Mouse (Mus musculus): ENCODE measurements at regions not wholly inside any gene's neighbourhood (a gene's known extent, or its start where the extent isn't known, plus 50 kb on each side); places are given as distances from the start of the nearest gene placed in this dataset.
"Not testable (repeated sequence)": the region's sequence is repeated elsewhere in the genome, so short reads cannot be mapped to it uniquely, and the experiment has no call there.

DNA sequence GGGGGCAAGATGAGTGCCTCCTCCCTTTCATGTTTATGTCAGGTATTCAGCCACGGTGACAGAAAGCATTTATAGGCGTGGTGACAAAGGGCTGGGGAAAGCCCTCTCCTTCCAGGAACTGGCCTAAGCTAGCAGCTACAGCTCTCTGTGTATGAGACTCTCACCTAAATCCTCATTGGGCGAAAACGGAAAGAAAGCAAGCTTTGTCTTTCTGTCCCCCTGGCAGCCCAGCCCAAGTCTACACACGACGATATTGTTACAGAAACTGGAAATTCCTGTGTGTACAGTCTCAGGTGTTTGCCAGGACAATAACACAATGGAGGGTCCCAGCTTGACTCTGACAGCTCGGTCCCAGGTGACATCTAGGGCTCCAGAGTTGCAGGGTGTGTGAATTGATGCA, 60.0 kb downstream of the Dact2 start:
- DNase-seq (ENCODE audit: low spot score in 2 of 2): no peak

DNA sequence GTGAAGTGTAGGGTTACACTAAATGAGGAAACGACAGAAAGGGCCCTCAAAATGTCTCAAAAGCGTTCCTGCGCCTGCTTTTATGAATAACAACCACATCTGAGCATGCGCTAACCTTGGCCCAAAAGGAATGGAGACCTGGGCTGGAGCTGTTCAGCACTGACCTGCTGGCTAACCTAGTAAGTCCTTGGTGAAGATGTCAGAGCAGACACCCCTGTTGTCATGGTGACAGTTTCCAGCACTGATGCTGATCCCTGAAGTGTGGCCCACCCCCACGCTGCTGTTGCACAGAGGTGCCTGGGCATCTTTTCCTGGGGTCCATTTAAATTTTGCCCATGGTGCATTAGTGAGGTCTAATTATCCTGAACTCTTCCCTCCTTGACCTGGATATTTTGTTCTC, 62.4 kb downstream of the Dact2 start:
- no peak for DNase-seq (ENCODE audit: low spot score in 2 of 2)

GRCm38 (mm10) chr17:14140266-14140665, 63.8 kb downstream of the Dact2 start:
- DNase-seq (ENCODE audit: low spot score in 2 of 2): no peak

DNA sequence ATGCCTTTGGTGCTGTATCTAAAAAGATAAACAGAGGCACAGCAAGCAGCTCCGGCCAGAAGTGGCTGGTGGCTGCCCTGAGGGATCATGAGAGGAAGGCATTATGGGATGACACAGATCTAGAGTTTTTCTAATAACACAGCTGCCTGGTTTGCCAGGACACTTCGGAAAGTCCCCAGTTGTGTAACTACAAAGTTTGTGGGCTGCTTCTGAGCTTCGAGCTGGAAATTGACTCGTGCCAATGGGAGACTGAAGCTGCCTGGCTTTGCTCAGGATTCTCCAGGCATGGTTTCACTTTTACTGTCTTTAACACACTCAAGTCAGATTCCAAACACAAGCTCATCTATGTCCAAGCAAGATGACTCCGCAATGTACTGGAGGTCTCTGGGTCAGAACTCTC, 65.2 kb downstream of the Dact2 start:
- no peak for DNase-seq (ENCODE audit: low spot score in 2 of 2)

GRCm38 (mm10) chr17:14136702-14137315, 67.3 kb downstream of the Dact2 start:
- DNase-seq (ENCODE audit: low spot score in 2 of 2): peak; percentile 76 to 79

- no peak for DNase-seq (ENCODE audit: low spot score in 2 of 2)
These were observed 69.5 kb downstream of the Dact2 start for GRCm38 (mm10) chr17:14134604-14135003.

GRCm38 (mm10) chr17:14133986-14134385, 70.1 kb downstream of the Dact2 start:
- no peak for DNase-seq (ENCODE audit: low spot score in 2 of 2)

DNA sequence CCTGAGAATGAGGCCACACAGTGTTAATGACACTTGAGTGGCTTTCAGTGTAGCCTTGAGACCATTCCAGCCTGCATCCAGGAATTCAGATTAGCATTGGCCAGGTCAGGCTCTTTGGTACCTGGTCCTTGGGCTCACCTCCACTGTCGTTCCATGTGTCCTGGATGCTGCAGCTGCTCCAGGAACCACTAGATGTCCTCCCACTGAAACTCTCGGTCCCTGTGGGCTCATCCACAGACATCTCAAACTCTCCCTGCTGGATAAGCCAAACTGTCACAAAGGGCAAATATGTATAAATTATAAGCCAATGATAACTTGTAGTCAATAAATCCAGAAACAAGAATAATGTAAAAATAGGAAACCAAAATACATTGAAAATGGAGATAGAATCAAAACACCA, 67.7 kb upstream of the Gm7358 start:
- not testable (repeated sequence) for DNase-seq (ENCODE audit: low spot score in 2 of 2)

DNA sequence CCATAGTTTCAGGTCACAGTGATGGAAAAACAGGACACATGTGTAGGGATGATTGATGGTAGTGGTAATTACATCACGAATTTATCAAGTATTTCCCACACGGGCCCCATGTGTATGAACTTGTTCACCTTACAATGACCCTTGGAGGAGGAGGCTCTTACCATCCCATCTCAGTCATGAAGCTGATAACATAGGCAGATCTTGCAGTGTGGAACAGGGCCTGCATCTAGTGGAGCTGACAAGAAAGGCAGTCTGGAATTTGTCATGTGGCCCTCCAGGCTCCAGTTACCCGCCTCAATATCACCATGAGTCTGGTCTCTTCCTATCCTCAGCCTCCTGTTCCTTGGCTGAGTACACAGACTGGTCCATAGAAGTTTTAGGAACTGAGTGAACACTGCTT, 59.5 kb upstream of the Gm7358 start:
- DNase-seq (ENCODE audit: low spot score in 2 of 2): no peak

DNA sequence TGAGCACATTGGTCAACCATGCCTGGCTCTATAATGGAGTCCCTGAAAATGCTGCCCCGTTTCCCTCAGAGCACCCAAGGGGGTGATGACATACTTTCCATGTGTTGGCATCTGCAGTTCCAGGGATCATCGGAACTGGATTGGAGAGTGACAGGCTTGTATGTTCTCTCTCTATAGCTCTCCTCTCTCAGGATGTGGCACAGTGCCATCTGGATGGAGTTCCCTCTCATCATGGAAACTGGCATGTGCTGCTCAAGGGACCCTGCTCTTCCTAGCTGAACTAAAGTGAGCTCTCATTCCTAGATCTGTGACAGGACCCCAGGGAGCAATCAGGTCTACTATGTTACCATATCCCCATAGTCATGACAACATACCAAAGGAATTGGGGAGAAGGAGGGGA, 56.9 kb upstream of the Gm7358 start:
- DNase-seq (ENCODE audit: low spot score in 2 of 2): no peak

- DNase-seq (ENCODE audit: low spot score in 2 of 2): no peak
These were observed 55.5 kb upstream of the Gm7358 start for GRCm38 (mm10) chr17:14114856-14115255.

DNA sequence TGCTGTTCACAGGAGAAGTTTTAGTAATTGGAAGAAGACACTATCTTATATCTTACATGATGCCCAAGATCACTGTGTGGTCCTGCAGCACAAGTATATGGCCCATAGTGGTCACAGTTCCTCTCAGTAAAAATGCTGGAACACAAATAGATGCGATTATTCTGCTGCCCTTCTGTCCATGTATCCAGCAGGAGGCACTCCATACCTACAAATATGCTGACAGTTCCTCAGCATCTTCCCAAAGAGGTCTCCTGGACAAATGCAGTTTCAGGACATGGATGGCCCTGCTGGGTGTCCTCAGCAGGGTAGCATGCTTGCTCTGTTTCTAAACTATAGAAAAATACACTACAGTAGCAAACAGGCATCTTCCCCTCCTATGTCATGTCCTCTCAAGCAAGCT, 52.4 kb upstream of the Gm7358 start:
- DNase-seq (ENCODE audit: low spot score in 2 of 2): peak; percentile 32 to 62
